Mouse (Mus musculus): ENCODE results near the gene Mdm2.

- no peak for TF ChIP-seq CTCF (conservative IDR thresholded peaks at IDR 0.05 in 1 of 2, IDR thresholded peaks at IDR 0.05 in 1 of 2; ENCODE audit: low read depth in 2 of 2, low read length in 2 of 2)
- TF ChIP-seq GABPA (IDR thresholded peaks at IDR 0.05; ENCODE audit: insufficient replicate concordance, low read depth, low read length), result no peak
- TF ChIP-seq POLR2A (IDR thresholded peaks at IDR 0.05; ENCODE audit: low read depth, low read length), result no peak
- TF ChIP-seq EP300 (IDR thresholded peaks at IDR 0.05; ENCODE audit: low read length), result no peak
- TF ChIP-seq MAFK (IDR thresholded peaks at IDR 0.05; ENCODE audit: insufficient replicate concordance, low read length), result no peak
- no peak for TF ChIP-seq MEF2A (IDR thresholded peaks at IDR 0.05; ENCODE audit: borderline replicate concordance, low read depth, low read length)
- TF ChIP-seq POLR2AphosphoS2 (IDR thresholded peaks at IDR 0.05; ENCODE audit: low read depth, low read length), result no peak
- TF ChIP-seq NELFE (IDR thresholded peaks at IDR 0.05; ENCODE audit: low read depth, low read length), result no peak
- TF ChIP-seq MAX (IDR thresholded peaks at IDR 0.05; ENCODE audit: low read length), result no peak
- TF ChIP-seq MXI1 (IDR thresholded peaks at IDR 0.05; ENCODE audit: low read depth, low read length), result no peak
These were observed 44.9 kb downstream of the Mdm2 start for GRCm38 (mm10) chr10:117665376-117666275.
